Mouse (Mus musculus) left cerebral cortex, adult 2 months (tissue): Measurements from ENCODE around the gene Astn1. TPM values are rescaled to one million over a fixed set of nuclear protein-coding genes. Genes with fewer than 3 reads are reported as not detected.
A peak's percentile ranks its signal among the peaks of the same experiment; 100 is the strongest.

Experiments
- DNase-seq, 2 experiments: peaks; one replicate each; pipeline ENCODE4 v3.0.0; 2021 to 2022; ENCODE audit warnings: low spot score in 2 of 2, mixed read lengths in 1 of 2; ENCODE audit errors: extremely low spot score in 1 of 2
- H3K27ac ChIP-seq: fragments of 200-600 bp; 2 replicates; pipeline ENCODE4 v1.8.1; 2022
- H3K4me3 ChIP-seq: fragments of 200-600 bp; 2 replicates; pipeline ENCODE4 v1.8.1; 2022
- CTCF ChIP-seq: fragments of 200-600 bp; IDR thresholded peaks from 2 replicates; pipeline ENCODE4 v1.8.1; 2022; ENCODE audit warnings: antibody characterized with exemption, mild to moderate bottlenecking, moderate library complexity
- intact Hi-C: fragments of 180-260 bp; cut with DNase I; formaldehyde crosslinking; loops from one replicate; pipeline ENCODE4 v1.15.1; 2025
- total RNA-seq, 2 experiments: library from RNA; stranded (reverse); gene quantifications; 2 replicates each; pipeline ENCODE4 v1.2.3; 2021

The Astn1 gene
- total RNA-seq, 2 experiments from 2014 or later = 193 to 196 TPM

DNA sequence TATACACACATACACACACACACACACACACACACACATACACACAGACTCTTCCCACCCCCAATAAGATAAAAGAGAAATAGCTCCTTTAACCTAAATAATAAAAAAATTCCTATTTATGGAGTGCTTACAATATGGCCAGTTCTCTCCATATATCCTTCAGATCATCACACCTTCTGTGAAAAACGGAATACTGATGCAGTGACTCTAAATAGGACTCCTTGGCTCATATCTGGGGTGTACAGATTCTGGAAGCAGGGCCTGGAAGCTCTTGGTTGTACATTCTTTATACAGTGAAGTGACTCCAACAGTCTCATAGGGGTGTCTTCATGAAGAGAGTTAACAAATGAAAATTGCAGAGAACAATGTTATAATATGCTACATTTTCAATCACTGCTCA lies 60.7 kb downstream of the Astn1 start:
- H3K27ac ChIP-seq = no peak overlapping the region
- intact Hi-C loops = no loop called here
- H3K4me3 ChIP-seq = no peak overlapping the region
- no peak for TF ChIP-seq CTCF
- DNase-seq = no peak

DNA sequence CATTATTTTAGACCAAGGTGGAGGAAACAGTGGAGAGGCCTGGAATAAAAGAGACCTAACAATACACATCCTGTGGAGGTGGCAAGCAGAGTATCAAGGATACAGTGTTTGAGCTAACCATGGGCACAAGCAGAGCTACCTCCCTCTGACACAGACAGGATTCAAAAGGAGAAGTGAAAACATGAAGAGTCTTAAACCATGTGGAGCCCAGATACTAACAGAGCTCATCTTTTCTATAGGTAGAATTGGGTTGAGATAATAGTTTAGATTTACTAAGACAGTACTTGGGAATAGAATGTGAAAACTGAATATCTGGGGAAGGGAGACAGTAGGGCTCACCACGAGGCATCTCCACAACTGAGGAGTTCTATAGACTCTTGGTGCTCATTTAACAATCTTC lies 84.0 kb downstream of the Astn1 start:
- Histone ChIP-seq H3K4me3 (no peak overlapping the region), H3K27ac (no peak overlapping the region)
- DNase-seq = no peak
- intact Hi-C loops = no loop called here
- no peak for TF ChIP-seq CTCF

DNA sequence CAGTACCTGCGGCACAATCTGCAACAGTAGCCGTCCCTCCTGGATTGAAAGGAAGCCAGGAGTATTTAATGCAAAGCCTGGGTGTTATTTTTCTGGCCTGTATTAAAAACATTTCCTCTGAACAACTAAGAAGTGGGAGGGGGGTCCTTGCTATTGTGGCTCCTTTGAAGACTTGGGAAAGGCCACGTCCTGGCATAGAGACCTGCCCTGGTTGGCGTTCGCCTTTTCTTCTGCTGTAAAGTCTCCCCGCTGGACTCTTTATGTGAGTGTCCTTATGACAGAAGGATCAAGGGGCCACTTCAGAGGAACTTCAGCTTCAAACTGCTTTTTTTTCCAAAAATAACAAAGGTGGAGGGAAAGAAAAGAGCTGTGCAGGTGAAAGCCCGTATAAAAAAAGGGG lies 85.9 kb downstream of the Astn1 start:
- intact Hi-C loops = no loop called here
- no peak overlapping the region for H3K4me3 ChIP-seq
- no peak for DNase-seq
- TF ChIP-seq CTCF = no peak
- H3K27ac ChIP-seq = no peak overlapping the region

DNA sequence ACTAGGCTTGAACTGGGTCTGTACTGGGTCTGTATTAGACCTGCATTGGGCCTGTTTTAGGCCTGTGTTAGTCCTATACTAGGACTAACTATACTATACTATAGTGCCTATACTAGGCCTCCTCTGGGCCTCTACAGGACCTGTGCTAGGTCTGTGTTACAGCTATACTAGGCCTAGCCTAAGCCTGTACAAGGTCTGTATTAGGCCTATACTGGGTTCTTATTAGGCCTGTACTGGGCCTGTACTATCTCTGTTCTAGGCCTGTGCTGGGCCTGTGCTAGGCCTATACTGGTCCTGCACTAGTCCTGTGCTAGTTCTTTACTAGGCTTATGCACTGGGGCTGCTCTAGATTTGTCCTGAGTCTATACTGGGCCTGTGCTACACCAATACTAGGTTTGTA lies 90.6 kb downstream of the Astn1 start:
- no peak overlapping the region for H3K4me3 ChIP-seq
- DNase-seq = no peak
- TF ChIP-seq CTCF = no peak
- intact Hi-C loops = no loop called here
- H3K27ac ChIP-seq = no peak overlapping the region

DNA sequence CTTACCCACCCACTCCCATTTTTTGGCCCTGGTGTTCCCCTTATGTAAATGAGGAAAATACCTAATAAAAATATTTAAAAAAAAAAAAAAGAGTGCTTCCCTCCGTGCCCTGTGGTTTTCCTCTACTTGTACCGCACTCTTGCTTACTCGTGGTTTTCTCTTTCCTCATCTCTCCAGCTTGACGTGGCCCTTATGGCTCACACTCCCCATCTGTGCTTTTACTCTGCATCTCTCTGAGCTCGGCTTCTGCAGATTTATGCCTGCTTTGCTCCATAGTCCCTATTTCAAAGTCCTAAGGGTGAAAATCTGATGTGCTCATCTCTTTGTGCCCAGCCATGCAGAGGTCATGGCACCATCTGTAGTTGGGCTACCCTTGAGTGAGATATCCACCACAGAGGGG lies 91.5 kb downstream of the Astn1 start:
- intact Hi-C loops = no loop called here
- TF ChIP-seq CTCF = no peak
- no peak overlapping the region for H3K27ac ChIP-seq
- H3K4me3 ChIP-seq = no peak overlapping the region
- no peak for DNase-seq

- no peak for TF ChIP-seq CTCF
- intact Hi-C loops = no loop called here
- DNase-seq = no peak
- Histone ChIP-seq H3K27ac (peak overlapping the region; percentile 37), H3K4me3 (no peak overlapping the region)
These were observed 101.9 kb downstream of the Astn1 start for GRCm38 (mm10) chr1:158463975-158464374.

GRCm38 (mm10) chr1:158465286-158465685 lies 103.2 kb downstream of the Astn1 start:
- no peak for TF ChIP-seq CTCF
- Histone ChIP-seq H3K4me3 (no peak overlapping the region), H3K27ac (peak overlapping the region; percentile 5)
- intact Hi-C loops = no loop called here
- DNase-seq = no peak

DNA sequence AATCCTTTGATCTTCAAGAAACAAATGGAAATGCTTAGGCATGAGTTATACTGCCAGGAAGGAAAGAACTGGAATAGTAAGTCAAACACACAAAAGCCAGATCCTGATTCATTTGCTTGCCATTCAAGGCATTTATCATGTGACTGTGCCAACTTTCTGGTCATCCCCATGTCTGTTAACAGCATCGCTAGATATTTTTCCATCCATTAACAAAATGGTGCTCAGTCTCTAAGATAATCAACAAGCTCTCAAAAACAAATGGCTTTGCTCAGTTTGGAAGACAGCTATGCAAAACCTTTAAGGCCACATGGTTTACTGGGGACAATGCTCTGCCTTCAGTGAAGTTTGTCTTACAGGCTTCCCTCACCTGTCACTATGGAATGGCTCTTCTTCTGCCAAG lies 115.8 kb downstream of the Astn1 start:
- Histone ChIP-seq H3K4me3 (no peak overlapping the region), H3K27ac (no peak overlapping the region)
- no peak for DNase-seq
- TF ChIP-seq CTCF = no peak
- intact Hi-C loops = no loop called here

GRCm38 (mm10) chr1:158480285-158480684 lies 118.2 kb downstream of the Astn1 start:
- DNase-seq = no peak
- no peak overlapping the region for H3K27ac ChIP-seq
- H3K4me3 ChIP-seq = no peak overlapping the region
- no peak for TF ChIP-seq CTCF
- intact Hi-C loops = no loop called here

GRCm38 (mm10) chr1:158483733-158484132 lies 121.7 kb downstream of the Astn1 start:
- Histone ChIP-seq H3K27ac (no peak overlapping the region), H3K4me3 (no peak overlapping the region)
- DNase-seq = no peak
- no peak for TF ChIP-seq CTCF
- intact Hi-C loops = no loop called here

DNA sequence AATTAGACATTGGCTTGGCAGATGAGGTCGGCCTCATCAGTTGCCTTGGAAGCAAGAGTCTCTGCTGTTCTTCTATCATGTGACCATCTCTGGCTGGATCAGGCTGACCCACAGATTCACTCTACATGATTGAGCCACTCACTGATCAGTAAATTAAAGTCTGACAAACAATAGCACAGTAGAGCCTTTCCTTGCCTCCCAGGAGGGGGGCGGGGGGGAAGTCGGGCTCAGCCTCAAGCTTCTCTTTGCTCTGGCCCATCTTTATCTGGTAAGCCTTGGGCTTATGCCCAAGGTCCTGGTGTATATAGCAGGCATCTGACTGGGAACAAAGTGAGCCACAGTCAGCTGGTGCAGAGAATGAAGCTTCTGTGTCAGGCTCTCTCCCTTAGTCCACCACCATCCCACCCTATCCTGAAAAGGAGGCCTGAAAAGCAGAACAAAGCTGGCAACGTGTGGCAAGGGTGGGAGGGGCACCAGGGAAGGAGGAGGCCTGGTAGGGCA lies 127.5 kb downstream of the Astn1 start:
- H3K27ac ChIP-seq = no peak overlapping the region

GRCm38 (mm10) chr1:158490175-158490574 lies 128.1 kb downstream of the Astn1 start:
- no peak for DNase-seq
- intact Hi-C loops = no loop called here
- no peak for TF ChIP-seq CTCF
- no peak overlapping the region for H3K27ac ChIP-seq
- H3K4me3 ChIP-seq = no peak overlapping the region

More for the DNA sequence above, 127.5 kb downstream of the Astn1 start:
- intact Hi-C loops = no loop called here
- DNase-seq = no peak
- no peak for TF ChIP-seq CTCF
- no peak overlapping the region for H3K4me3 ChIP-seq

GRCm38 (mm10) chr1:158493289-158493688 lies 131.2 kb downstream of the Astn1 start:
- TF ChIP-seq CTCF = no peak
- intact Hi-C loops = no loop called here
- Histone ChIP-seq H3K27ac (peak overlapping the region; percentile 28; the same call in 1 of the 2 replicates), H3K4me3 (no peak overlapping the region)
- no peak for DNase-seq

GRCm38 (mm10) chr1:158500140-158500539 lies 138.1 kb downstream of the Astn1 start:
- no peak for TF ChIP-seq CTCF
- intact Hi-C loops = no loop called here
- H3K4me3 ChIP-seq = no peak overlapping the region
- H3K27ac ChIP-seq = no peak overlapping the region
- no peak for DNase-seq
